In genomic region chr5:33533185-33533584, GRCm38 (mm10) we compare ENCODE assay signal across 19 mouse cellular contexts.
DNase-seq lines count a peak whose midpoint lies in the region; TF ChIP-seq lines count a peak whose summit lies in the region.
"Had no signal": no experiment of that assay in that cellular context is flagged by ENCODE, and none has a peak within 500 bp of the region (broad histone marks: within the 10 kb centered on the region; RNA-seq: fewer than 3 reads in every experiment).

No protein-coding gene starts in this region.

- dilution Hi-C loops in CH12.LX (cut with MboI; ENCODE audit: extremely low pct_ligation_motif_present, extremely low pct_unique_long_range_greater_than_20kb, low sequenced_read_pairs), result no loop called here

- TF ChIP-seq CTCF in CH12.LX (conservative IDR thresholded peaks at IDR 0.05 in 1 of 2, IDR thresholded peaks at IDR 0.05 in 1 of 2; ENCODE audit: low read depth in 2 of 2, low read length in 2 of 2), result no peak
- no peak for TF ChIP-seq CTCF in ES-Bruce4 (IDR thresholded peaks at IDR 0.05; ENCODE audit: low read depth, low read length)
- no peak for TF ChIP-seq CTCF in MEL (IDR thresholded peaks at IDR 0.05 in 2 of 3, conservative IDR thresholded peaks at IDR 0.05 in 1 of 3; ENCODE audit: control insufficient read depth in 1 of 3, insufficient read depth in 1 of 3, low read depth in 2 of 3, low read length in 3 of 3, poor library complexity in 1 of 3, severe bottlenecking in 1 of 3)

- no peak overlapping the region for H3K4me2 ChIP-seq in CH12.LX (ENCODE audit: insufficient read depth, low read depth, poor library complexity, severe bottlenecking)
- H3K4me2 ChIP-seq: embryonic facial prominence, embryonic 12.5 days; forebrain, embryonic 13.5 days; forebrain, embryonic 15.5 days had no signal

- H3K4me3 ChIP-seq in CH12.LX (replicated peaks in 1 of 3; ENCODE audit: low read depth in 2 of 3, low read length in 2 of 3, poor library complexity in 1 of 3) (no peak overlapping the region), ES-Bruce4 (ENCODE audit: low read depth, low read length) (no peak overlapping the region), MEL (ENCODE audit: control insufficient read depth in 1 of 2, insufficient read depth in 1 of 2, low read depth in 2 of 2, low read length in 2 of 2) (no peak overlapping the region)
- H3K4me3 ChIP-seq: embryonic facial prominence, embryonic 10.5 days; embryonic facial prominence, embryonic 12.5 days; forebrain, embryonic 13.5 days; forebrain, embryonic 15.5 days had no signal

- H3K27ac ChIP-seq in CH12.LX (ENCODE audit: insufficient read depth, low read depth) (no peak overlapping the region), ES-Bruce4 (ENCODE audit: insufficient read depth, low read length) (no peak overlapping the region), MEL (ENCODE audit: control insufficient read depth, low read depth, low read length) (no peak overlapping the region)
- H3K27ac ChIP-seq: embryonic facial prominence, embryonic 10.5 days; embryonic facial prominence, embryonic 12.5 days; forebrain, embryonic 13.5 days; forebrain, embryonic 15.5 days had no signal

- H3K9ac ChIP-seq in CH12.LX (ENCODE audit: insufficient read depth, low read depth), result no peak overlapping the region
- peak overlapping the region; percentile 65 for H3K9ac ChIP-seq in ES-Bruce4 (ENCODE audit: low read depth, poor library complexity, severe bottlenecking)
- no peak overlapping the region for H3K9ac ChIP-seq in MEL (ENCODE audit: control insufficient read depth, low read depth, low read length, poor library complexity, severe bottlenecking)
- H3K9ac ChIP-seq: embryonic facial prominence, embryonic 12.5 days; forebrain, embryonic 13.5 days; forebrain, embryonic 15.5 days had no signal

- in situ Hi-C loops in CH12.LX (cut with MboI; ENCODE audit: low pct_ligation_motif_present, low pct_unique_long_range_greater_than_20kb, low sequenced_read_pairs), result no loop called here

- H3K36me3 ChIP-seq in CH12.LX (replicated peaks in 1 of 2; ENCODE audit: control insufficient read depth in 1 of 2, insufficient read depth in 1 of 2, low read length in 1 of 2), result no peaks in the 10 kb centered on the region
- no peaks in the 10 kb centered on the region for H3K36me3 ChIP-seq in ES-Bruce4 (ENCODE audit: control insufficient read depth, insufficient read depth, low read length, poor library complexity, severe bottlenecking)
- peaks cover 0 to 7% of the 10 kb centered on the region in 2 experiments; a peak in 2 of 4 replicates for H3K36me3 ChIP-seq in MEL (ENCODE audit: control insufficient read depth in 1 of 2, insufficient read depth in 2 of 2, low read length in 2 of 2)
- H3K36me3 ChIP-seq: embryonic facial prominence, embryonic 10.5 days; embryonic facial prominence, embryonic 12.5 days; forebrain, embryonic 15.5 days; G1E had no signal

- no peak for TF ChIP-seq POLR2A in CH12.LX (IDR thresholded peaks at IDR 0.05; ENCODE audit: low read depth, low read length)
- TF ChIP-seq POLR2A in ES-Bruce4 (IDR thresholded peaks at IDR 0.05; ENCODE audit: insufficient read depth, low read length), result no peak
- no peak for TF ChIP-seq POLR2A in MEL (IDR thresholded peaks at IDR 0.05; ENCODE audit: control insufficient read depth in 1 of 2, insufficient read depth in 1 of 2, low read depth in 1 of 2, low read length in 2 of 2, poor library complexity in 1 of 2)

- H3K79me2 ChIP-seq in CH12.LX (replicated peaks; ENCODE audit: control insufficient read depth, extremely low read depth, insufficient read depth, poor library complexity, severe bottlenecking), result no peaks in the 10 kb centered on the region
- no peaks in the 10 kb centered on the region for H3K79me2 ChIP-seq in MEL (ENCODE audit: control insufficient read depth, insufficient read depth, low read length, poor library complexity)

- H3K4me1 ChIP-seq in CH12.LX (ENCODE audit: control insufficient read depth in 1 of 2, insufficient read depth in 2 of 2), result peaks cover 18 to 65% of the 10 kb centered on the region in 2 experiments
- peaks cover 17% of the 10 kb centered on the region for H3K4me1 ChIP-seq in ES-Bruce4 (ENCODE audit: control insufficient read depth, insufficient read depth, low read length)
- peaks cover 4 to 16% of the 10 kb centered on the region in 2 experiments; a peak in 3 of 4 replicates for H3K4me1 ChIP-seq in MEL (ENCODE audit: control insufficient read depth in 1 of 2, insufficient read depth in 2 of 2, low read length in 2 of 2)

- H3K9me3 ChIP-seq in CH12.LX (replicated peaks; ENCODE audit: low read length), result no peaks in the 10 kb centered on the region
- no peaks in the 10 kb centered on the region for H3K9me3 ChIP-seq in ES-Bruce4 (replicated peaks; ENCODE audit: control insufficient read depth, insufficient read depth, low read length, poor library complexity, severe bottlenecking)
- no peaks in the 10 kb centered on the region for H3K9me3 ChIP-seq in MEL (replicated peaks; ENCODE audit: insufficient read depth, low read length)
- H3K9me3 ChIP-seq: embryonic facial prominence, embryonic 10.5 days; embryonic facial prominence, embryonic 12.5 days; forebrain, embryonic 13.5 days; forebrain, embryonic 15.5 days; G1E had no signal

- no peak for DNase-seq in CH12.LX (ENCODE audit: extremely low read depth)
- no peak for DNase-seq in MEL (ENCODE audit: low read depth, low spot score)
- no peak for DNase-seq in cerebellum, adult 8-10 months
- DNase-seq in right cerebral cortex, adult 18-20 months, result no peak
- DNase-seq: adrenal gland, adult 2 months; adrenal gland, postnatal 10 days; adrenal gland, postnatal 25 days; B cell, adult 2 months; cerebellum, adult 11 months; cerebellum, adult 18-20 months; cerebellum, adult 9-10 months; cerebellum, postnatal 10 days; cerebellum, postnatal 25 days had no signal

- peaks cover 21% of the 10 kb centered on the region for H3K27me3 ChIP-seq in CH12.LX (replicated peaks)
- H3K27me3 ChIP-seq in ES-Bruce4 (ENCODE audit: control insufficient read depth, insufficient read depth, low read length, poor library complexity, severe bottlenecking), result no peaks in the 10 kb centered on the region
- H3K27me3 ChIP-seq in MEL (ENCODE audit: control insufficient read depth in 1 of 2, insufficient read depth in 2 of 2, low read length in 2 of 2), result no peaks in the 10 kb centered on the region; a peak in 1 of 4 replicates

- TF ChIP-seq EP300 in CH12.LX (IDR thresholded peaks at IDR 0.05; ENCODE audit: low read length) (no peak), ES-Bruce4 (IDR thresholded peaks at IDR 0.05; ENCODE audit: insufficient read depth, low read depth, low read length) (no peak), MEL (IDR thresholded peaks at IDR 0.05; ENCODE audit: low read depth in 1 of 2, low read length in 2 of 2) (no peak)

- TF ChIP-seq RAD21 in CH12.LX (IDR thresholded peaks at IDR 0.05; ENCODE audit: low read depth, low read length) (no peak), MEL (IDR thresholded peaks at IDR 0.05; ENCODE audit: low read depth, low read length) (no peak)

TF ChIP-seq in CH12.LX, 34 proteins besides CTCF, POLR2A, EP300 and RAD21:
- TF ChIP-seq SMC3 (IDR thresholded peaks at IDR 0.05; ENCODE audit: low read depth, low read length) (no peak), MAFK (IDR thresholded peaks at IDR 0.05; ENCODE audit: insufficient replicate concordance, low read length) (peak; percentile 94), ZNF384 (IDR thresholded peaks at IDR 0.05; ENCODE audit: low read depth, low read length) (no peak), UBTF (IDR thresholded peaks at IDR 0.05; ENCODE audit: low read depth, low read length) (no peak), POLR2AphosphoS2 (IDR thresholded peaks at IDR 0.05; ENCODE audit: low read depth, low read length) (no peak)

TF ChIP-seq in MEL, 35 proteins besides CTCF, POLR2A, EP300 and RAD21:
- TF ChIP-seq MXI1 (IDR thresholded peaks at IDR 0.05; ENCODE audit: low read depth, low read length) (no peak), MAFK (IDR thresholded peaks at IDR 0.05; ENCODE audit: borderline replicate concordance, low read depth, low read length) (peak; percentile 88)
TF ChIP-seq in MEL: peak in this region for 1.

Comparison
In these comparisons a context has a peak if more than half of its experiments do, and no peak if none do; other contexts are left out.
1. Of the 35 proteins assayed by ChIP-seq in both MEL and CH12.LX: peak only in MEL: none; only in CH12.LX: none; in both: MAFK; in neither: 34.